Mouse (Mus musculus): ENCODE data around the gene Nmu. TPM values are rescaled to one million over a fixed set of nuclear protein-coding genes. Genes with fewer than 3 reads are reported as not detected.

The Nmu gene
- total RNA-seq, 2 experiments from 2014 or later = not detected

DNA sequence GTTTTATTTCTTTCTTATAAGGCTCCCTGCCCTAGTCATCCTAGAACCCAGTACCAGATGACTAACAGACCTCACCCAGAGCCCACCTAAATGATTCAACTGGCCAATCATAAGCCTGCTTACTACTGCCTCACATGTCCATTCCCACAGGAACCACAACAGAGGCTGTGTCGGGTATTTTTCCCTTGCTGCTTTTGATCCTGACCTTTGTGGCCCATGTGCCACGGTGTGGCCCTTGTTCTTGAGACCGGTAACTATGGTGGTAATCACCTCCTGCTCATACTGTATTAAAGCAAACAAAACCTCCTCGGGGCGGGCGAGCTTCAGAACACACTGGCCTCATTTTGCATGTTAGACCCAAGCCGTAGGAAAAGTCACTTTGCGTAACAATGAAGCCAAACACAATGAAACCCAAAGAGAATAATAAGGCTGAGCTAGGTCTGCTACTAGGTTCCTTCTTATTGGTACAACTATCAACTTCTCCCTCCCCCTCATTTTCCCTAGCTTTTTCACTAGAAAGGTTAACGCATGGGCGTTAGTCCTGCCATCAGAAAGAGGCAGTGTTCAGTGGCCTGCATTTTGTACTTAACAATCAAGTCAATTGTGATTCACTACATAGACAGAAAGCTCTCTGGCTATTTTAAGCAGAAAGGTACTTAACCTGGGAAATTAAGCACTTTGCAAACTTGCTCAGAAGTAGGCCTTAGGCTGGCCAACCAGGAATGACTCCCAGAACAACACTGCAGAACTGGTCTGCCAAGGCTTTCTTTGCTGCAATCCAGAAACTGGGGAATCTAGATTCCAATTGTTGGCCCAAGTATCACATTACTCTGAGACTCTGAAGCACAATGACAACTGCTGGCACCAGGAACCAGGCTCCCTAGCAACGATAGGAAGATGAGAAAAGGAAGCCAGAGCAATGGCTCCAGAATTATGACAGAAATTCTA is 42.1 kb downstream of the Nmu start:
- no peak for ATAC-seq (ENCODE audit: poor library complexity, severe bottlenecking)

DNA sequence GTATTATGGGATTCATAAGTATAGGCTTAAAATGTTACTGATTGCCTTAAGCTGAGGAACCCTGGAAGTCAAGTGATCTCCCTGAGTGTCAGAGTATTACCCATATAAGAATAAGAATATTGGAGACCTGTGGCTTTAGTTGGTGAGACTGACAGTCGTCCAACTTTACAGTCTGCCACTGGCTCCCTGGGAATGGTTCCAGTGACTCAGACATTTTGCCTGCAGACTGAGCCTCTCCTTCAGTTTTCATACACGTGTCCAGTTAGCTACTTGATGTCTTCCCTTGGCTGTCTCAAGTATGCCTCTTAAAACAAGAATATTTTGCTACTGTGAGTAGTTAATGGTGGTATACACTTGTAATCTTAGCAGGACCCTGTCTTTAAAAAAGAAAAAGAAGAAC is 55.4 kb downstream of the Nmu start:
- ATAC-seq (ENCODE audit: poor library complexity, severe bottlenecking) = no peak

DNA sequence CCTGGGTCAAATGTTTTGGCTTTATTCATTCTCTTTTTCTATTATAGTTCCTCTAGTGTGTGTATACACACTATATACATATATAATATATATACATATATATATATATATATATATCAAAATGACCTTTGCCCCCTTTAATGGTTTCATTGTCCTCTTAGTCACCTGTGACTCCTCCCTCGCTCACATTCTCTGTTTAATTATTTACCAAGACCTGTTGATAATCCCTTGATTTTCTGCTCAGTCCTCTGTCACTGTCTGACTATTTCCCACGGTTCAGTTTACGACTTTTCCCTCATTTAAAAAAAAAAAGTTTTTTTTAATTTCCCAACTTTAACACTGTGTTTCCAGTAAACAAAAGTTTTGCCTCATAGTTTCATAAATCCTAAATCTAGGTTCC is 57.3 kb downstream of the Nmu start:
- ATAC-seq (ENCODE audit: poor library complexity, severe bottlenecking) = no peak

DNA sequence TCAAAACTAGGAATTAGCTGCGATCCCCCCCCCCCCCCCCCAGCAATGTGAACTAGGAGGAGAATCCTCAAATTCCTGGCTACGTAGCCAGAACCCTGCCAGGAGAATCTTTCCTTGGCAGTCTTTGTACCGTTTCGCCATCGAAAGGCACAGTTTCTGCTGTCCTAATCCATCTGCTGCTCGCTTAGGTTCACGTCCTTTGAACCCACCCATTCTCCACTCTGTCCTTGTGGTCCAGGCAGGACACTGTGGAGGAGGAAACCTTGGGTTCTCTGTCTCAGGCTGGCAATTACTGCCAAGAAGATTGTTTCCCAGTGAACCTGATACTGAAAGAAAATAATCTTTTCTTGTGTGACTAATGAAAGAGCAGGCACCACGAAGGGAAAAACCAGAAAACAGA is 58.0 kb downstream of the Nmu start:
- no peak for ATAC-seq (ENCODE audit: poor library complexity, severe bottlenecking)

DNA sequence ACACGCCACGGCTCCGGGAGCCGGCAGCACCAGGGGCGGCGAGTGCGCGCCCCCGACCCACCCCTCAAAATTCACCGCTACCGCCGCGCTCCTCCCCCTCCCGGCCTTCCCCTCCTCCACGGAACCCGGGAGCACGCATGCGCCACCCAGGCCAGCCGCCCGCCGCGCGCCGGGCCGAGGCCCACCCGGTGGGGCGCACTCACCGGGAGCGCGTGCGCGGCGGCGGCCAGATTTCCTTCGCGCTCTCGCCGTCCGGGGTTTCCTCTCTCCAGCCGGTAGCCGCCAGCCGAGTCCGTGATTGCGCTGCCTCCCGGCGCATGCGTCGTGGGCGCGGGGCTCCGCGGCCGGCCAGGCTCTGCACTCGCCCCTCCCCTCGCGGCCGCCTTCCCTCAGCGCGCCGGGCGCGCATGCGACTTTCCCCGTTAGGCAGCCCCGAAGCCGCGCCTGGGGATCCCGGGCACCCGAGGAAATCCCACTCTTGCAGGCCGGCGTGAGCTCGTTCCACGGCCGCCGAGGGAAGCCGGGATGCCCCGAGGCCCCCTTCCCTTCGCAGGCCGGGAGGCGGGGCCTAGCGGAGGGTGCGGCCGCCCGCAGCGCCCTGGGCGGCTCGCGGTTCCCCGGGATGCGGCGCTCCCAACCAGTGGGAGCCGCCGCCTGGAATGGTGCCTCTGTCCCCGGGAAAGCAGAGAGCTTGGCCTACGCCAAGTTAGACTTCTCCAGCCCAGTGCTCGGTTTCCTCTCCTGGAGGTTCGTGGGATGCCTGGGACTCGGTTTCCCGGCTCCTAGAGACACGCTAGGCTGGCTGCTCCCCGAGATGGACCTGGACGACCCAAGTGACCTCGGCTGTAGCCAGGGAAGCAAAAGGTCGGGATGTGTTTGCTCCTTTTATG is 58.9 kb downstream of the Nmu start, which contains the start of gene Clock:
TSS of gene Clock (minus strand) at position 341 of the 890 bp plus-strand sequence.
- peak; percentile 86 for ATAC-seq (ENCODE audit: poor library complexity, severe bottlenecking)

DNA sequence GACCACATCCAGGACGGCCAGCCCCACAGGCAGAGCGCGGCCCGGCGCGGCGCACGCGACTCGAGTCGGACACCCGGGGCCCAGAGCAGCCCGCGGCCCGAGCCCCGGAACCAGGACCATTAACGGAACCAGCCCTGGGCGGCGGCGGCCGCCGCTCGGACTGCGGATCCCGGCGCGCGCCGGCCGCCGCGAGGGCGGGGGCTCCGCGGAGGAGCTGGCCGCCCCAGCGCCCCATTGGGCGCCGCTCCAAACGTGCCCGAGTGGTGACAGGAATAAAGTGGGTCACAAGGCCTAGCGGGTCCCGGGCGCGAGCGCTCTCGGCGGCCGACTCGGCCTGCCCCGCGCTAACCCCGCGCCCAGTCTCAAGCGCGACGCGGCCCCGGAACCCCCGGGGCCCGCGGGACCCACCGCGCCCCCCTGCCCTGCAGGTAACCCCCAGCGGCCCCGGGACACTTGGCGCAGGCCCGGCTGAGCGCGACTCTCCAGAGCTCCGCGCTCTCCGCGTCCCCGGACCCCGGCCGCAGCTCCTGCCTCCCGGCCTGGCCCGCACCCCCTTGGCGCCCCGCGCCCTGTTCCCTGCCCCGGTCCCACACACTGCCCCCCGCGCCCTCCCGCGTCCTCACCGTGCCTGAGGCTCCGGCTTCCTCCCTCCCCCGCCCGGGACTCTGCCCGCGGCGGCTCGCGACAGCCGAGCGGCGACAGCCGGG is 59.7 kb downstream of the Nmu start:
- peak; percentile 72 for ATAC-seq (ENCODE audit: poor library complexity, severe bottlenecking)

DNA sequence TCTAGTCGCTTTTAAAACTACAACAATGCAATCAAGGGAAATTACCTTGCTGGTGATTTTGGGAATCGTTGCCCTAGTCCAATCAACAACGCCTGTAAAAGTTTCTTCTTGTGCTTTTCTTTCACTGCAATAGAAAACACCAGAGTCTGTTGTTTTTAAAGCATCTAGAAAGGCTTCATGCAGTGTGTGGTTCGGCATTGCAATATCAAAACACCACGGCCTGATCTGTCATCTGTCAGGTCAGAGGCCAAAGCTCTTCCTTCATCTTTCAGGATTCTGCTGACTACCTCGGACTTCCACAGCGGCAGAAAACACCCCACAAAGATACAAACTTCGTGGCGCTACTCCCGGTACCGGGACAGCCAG is 60.2 kb downstream of the Nmu start:
- no peak for ATAC-seq (ENCODE audit: poor library complexity, severe bottlenecking)

DNA sequence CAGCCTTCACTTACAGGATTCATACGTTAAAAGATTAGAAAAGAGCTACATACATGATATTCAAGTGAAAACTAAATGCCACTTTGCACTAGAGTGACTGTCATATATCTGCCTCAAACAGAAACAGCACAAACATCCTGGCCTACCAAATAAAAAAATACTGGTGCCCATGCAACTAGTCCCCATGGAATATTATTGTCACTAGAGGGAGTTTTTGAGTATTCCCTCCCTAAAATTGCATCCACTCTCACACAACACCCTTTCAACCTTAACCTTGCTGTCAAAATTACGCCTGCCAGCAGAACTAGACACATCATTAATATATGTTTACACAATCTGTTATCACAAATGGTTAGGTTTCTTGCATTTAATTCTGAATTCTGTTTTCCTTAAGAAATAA is 61.6 kb downstream of the Nmu start:
- no peak for ATAC-seq (ENCODE audit: poor library complexity, severe bottlenecking)

DNA sequence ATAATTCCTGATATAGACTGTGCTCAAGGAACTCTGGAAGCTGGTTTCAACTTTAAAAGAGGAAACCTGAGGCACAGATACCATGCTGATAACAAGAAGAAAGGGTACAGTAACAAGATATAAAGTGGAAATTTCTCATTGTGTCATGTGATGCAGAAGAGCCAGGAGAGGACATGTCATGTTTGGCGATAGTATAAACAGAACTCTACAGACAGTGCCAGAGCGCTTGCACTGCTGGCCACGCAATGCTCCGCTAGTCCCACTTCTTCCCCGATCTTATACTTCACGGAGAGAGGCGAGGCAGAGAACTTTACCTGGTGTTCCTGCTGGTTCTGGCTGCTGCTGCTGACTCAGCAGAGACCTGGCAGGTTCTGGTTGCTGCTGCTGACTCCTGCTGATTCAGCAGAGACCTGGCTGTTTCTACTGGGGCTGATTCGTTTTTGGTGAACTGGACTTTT is 74.3 kb downstream of the Nmu start:
- no peak for ATAC-seq (ENCODE audit: poor library complexity, severe bottlenecking)

DNA sequence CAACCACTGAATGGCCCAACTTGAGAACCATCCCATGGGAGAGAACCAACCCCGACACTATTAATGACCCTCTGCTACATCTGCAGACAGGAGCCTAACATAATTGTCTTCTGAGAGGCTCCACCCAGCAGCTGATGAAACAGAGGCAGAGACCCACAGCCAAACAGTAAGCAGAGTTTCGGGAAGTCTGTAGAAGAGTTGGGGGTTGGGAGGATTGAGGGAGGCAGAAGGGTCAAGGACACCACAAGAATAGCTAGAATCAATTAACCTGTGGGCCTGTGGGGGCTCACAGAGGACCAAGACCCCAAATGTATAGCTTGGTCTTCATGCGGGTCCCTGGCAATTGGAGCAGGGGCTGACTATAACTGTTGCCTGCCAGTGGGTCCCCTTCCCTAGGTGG is 75.3 kb downstream of the Nmu start:
- no peak for ATAC-seq (ENCODE audit: poor library complexity, severe bottlenecking)

DNA sequence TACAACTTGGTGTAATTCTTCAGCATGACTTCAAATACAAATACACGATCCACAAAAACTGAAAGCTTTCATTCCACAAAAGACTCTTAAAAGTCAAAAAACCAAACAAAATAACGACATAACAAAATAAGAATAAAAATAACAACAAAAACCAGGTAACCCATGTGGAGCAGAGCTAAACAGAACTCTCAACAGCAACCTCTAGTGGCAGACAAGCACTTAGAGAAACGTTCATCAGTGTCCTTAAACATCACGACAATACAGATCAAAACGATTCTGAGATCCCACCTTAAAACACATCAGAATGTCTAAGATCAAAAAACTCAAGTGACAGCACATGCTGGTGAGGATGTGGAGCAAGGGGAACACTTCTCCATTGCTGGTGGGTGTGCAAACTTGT is 76.5 kb downstream of the Nmu start:
- ATAC-seq (ENCODE audit: poor library complexity, severe bottlenecking) = no peak

DNA sequence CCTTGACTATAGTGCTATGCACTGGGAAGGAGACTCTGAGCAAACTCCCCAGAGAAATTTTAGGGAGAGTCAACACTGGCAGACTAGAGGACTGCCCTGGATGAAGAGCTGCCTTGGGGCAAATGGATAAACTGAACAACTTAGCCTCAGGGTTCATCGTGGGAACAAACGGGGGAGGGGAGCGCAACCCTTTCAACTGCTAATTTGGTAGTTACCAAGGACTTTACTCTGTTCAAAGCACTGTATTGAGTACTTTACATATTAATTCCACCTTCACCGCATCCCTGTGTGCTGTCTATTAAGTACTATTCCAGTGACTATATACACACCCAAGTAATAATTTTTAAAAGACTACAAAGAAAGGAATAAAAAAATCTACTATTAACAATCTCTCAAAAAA is 77.9 kb downstream of the Nmu start:
- ATAC-seq (ENCODE audit: poor library complexity, severe bottlenecking) = no peak

DNA sequence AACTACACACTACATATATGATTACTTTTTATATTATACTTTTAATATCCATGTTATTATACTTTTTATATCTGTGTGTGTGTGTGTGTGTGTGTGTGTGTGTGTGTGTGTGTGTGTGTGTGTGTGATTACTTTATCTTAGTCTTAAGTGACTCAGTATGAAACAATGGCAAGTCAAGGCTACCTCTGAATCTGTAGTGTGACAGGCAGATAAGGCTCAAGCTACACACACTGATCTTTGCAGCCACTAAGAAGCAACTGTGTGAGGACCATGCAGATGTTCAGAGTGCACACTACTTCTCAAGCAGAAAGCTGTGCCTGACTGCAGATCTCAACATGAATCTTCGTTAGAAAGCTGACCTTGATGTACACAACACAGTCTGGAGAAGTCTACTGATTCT is 79.7 kb downstream of the Nmu start:
- ATAC-seq (ENCODE audit: poor library complexity, severe bottlenecking) = no peak

Other genes starting within 250 kb of the Nmu start
- 83.1 and 104 TPM in 2 replicates for gene Srd5a3, start 223.5 kb downstream of the Nmu start, total RNA-seq (2015)
- 45.7 and 59.7 TPM in 2 replicates for gene Srd5a3, start 223.5 kb downstream of the Nmu start, total RNA-seq (2017)
- 122 and 135 TPM in 2 replicates for gene Tmem165, start 179.9 kb downstream of the Nmu start, total RNA-seq (2015)
- gene Tmem165, start 179.9 kb downstream of the Nmu start, total RNA-seq (2017) = 101 and 102 TPM in 2 replicates
- gene Clock, start 59.0 kb downstream of the Nmu start, total RNA-seq (2015) = 15.5 and 18.9 TPM in 2 replicates
- 20.6 and 20.8 TPM in 2 replicates for gene Clock, start 59.0 kb downstream of the Nmu start, total RNA-seq (2017)
- gene Pdcl2, start 32.6 kb downstream of the Nmu start, total RNA-seq (2015) = not detected in 2 replicates
- not detected in 2 replicates for gene Pdcl2, start 32.6 kb downstream of the Nmu start, total RNA-seq (2017)
- gene Gm7271, start 120.3 kb upstream of the Nmu start, total RNA-seq (2015) = not detected in 2 replicates
- gene Gm7271, start 120.3 kb upstream of the Nmu start, total RNA-seq (2017) = not detected in 2 replicates
- gene Exoc1, start 165.5 kb upstream of the Nmu start, total RNA-seq (2015) = 54.5 and 68.7 TPM in 2 replicates
- gene Exoc1, start 165.5 kb upstream of the Nmu start, total RNA-seq (2017) = 64.4 and 85.9 TPM in 2 replicates
- 11.0 and 11.2 TPM in 2 replicates for gene Cep135, start 224.9 kb upstream of the Nmu start, total RNA-seq (2015)
- 17.6 and 23.2 TPM in 2 replicates for gene Cep135, start 224.9 kb upstream of the Nmu start, total RNA-seq (2017)

All from megakaryocyte, adult 5-6 weeks (primary cell).